Mouse (Mus musculus): ENCODE results near the gene Mkrn1.

- TF ChIP-seq TAL1 (IDR thresholded peaks at IDR 0.05; ENCODE audit: low read length) (no peak), GATA1 (IDR thresholded peaks at IDR 0.05; ENCODE audit: low read length) (no peak)
Measured at GRCm38 (mm10) chr6:39442786-39443287, 22.6 kb upstream of the Mkrn1 start.
